Mouse (Mus musculus) activated CD4-positive, CD25-positive, alpha-beta regulatory T cell, adult 4 months (primary cell): ENCODE data around the gene Olfr543. TPM values are rescaled to one million over a fixed set of nuclear protein-coding genes. Genes with fewer than 3 reads are reported as not detected.
"Not testable (repeated sequence)": the region's sequence is repeated elsewhere in the genome, so short reads cannot be mapped to it uniquely, and the experiment has no call there.

ENCODE experiments used
- ATAC-seq: one replicate; pipeline ENCODE4 v1.8.0; 2017
- polyA plus RNA-seq, 2 experiments: library from polyadenylated mRNA; unstranded; fragments of 100-300 nt; shearing (Covaris generic); gene quantifications; one replicate each; pipeline ENCODE4 v1.2.1; 2017

Gene Olfr543
- polyA plus RNA-seq = under 1 TPM in 1 of 2 experiments, not detected in 1; 0.29 TPM

DNA sequence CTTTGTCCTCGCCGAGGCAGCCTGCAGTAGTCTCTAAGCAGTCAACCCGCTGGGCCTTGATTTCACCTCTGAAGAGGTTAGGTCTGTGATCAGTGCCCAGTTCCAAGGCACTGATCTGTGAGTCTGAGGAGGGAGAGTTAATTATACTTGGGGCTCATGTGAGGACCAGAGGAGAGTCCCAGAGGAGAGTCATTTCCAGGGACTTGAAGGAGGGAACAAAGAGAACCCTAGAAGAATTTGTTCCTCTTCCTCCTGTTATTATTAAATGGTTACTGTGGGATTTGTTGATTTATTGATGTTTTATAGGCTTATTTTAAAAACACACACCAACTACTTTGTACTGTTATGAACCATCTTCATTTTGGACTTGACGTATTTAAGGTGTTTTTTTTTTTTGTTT is at the start of gene Olfr543:
Olfr543 (minus strand) TSS at position 101 of the 400 bp plus-strand sequence.
- ATAC-seq = no peak

GRCm38 (mm10) chr7:102529052-102529451 is 47.6 kb upstream of the Olfr543 start:
- ATAC-seq = peak; percentile 93

DNA sequence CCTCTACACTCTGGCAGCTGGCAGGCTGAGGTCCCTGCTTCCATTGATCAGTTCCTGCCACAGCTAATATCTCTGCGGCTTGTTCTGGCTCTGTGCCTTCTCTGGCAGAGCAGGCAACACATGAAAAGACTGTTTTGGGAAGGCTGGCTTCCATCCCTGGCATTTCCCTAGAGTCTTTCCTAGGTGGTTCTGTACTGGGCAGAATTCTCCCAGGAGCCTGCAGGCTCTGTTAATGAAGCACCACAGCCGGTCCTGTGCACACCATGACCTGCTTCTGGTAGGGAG is 35.5 kb upstream of the Olfr543 start:
- no peak for ATAC-seq

GRCm38 (mm10) chr7:102516261-102517050 is 35.0 kb upstream of the Olfr543 start:
- no peak for ATAC-seq

GRCm38 (mm10) chr7:102514144-102514543 is 32.7 kb upstream of the Olfr543 start:
- ATAC-seq = no peak

DNA sequence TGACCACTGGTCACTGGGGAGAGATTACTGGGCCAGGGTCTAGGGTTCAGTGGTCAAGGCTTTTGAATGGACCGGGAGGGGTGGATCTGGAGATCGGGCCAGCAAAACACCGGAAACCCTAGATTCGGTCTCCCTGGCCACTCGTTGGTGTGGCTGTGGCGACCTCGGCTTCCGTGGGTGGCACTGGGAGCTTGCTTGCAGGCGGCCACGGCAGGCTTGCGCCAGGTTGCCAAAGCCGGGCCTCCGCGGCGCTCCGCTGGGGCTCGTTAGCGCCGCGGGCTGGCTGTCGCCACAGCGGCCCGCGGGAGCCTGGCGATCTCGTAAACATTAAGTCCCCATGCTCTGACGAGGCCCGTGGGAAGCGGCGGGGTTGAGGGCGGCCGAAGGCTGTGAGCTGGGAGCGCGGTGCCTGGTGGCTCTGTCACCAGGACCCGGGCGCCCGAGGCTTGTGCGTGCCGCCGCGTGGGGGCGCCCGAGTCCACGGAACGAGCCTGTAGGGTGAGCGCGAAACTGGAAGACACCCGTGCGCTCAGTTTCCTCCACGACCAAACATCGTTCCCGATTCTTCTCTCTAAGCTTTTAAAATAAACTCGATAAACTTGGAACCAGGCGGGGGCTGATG is 31.4 kb upstream of the Olfr543 start:
- peak; percentile 93 for ATAC-seq

- ATAC-seq = no peak
Measured at GRCm38 (mm10) chr7:102511927-102512326, 30.4 kb upstream of the Olfr543 start.

DNA sequence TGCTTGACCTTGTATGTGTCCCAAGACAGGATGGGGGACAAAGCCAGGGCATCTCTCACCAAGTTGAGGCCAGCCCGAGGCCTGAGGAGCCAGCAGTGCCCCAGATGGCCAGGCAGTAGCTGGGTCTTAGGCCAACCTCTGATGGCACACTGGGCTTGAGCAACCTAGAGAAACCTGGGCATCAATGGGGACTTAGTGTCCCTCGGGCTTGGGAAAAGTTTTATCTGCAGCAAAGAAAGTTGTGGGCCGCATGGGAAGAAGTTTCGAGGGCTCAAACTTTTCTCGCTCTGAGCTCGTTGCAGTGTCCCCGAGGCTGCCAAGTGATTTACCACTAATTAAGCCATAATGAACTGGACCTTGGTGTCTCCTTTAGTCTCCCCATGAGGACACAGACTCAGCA is 28.2 kb upstream of the Olfr543 start:
- no peak for ATAC-seq

GRCm38 (mm10) chr7:102508666-102509065 is 27.2 kb upstream of the Olfr543 start:
- no peak for ATAC-seq

DNA sequence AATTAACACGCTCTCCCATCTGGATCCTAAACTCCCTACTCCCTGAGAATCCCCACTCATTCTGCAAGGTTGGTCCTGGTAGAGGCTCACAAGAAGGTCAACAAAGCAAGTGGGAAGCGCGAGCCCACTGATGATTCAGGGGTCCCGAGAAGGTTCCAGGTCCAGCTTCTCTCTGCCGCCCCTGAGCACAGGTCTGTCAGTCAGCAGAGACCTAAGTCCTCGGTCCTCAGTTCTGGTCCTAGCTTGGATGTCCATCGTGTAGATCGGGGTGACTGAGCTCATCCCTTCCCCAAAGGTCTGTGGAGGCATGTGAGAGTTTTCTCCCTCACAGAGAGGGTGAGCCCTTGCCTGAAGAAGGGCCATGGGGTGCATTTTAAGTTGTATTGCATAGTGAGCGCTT is 26.6 kb upstream of the Olfr543 start:
- no peak for ATAC-seq

- peak; percentile 66 for ATAC-seq
Measured at GRCm38 (mm10) chr7:102506848-102507247, 25.4 kb upstream of the Olfr543 start.

DNA sequence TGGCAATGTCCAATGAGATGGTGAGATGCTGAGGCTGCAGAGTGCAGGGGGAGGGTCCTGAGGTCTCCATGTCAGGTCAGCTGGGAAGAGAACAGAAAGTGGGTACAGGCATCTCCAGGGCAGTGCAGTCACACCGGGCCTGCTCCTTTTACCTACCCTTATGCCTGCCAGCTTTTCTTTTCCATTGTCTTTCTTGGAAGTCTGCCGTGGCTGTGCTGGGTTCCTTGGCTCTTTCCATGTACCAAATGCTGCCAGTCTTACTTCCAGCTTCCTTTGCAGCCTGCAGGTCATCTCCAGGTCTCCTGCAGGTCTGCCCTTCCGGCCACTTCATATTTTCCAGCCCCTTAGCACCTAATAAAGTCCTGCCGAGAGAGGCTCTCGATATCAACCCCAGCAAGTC is 20.5 kb upstream of the Olfr543 start:
- ATAC-seq = no peak

DNA sequence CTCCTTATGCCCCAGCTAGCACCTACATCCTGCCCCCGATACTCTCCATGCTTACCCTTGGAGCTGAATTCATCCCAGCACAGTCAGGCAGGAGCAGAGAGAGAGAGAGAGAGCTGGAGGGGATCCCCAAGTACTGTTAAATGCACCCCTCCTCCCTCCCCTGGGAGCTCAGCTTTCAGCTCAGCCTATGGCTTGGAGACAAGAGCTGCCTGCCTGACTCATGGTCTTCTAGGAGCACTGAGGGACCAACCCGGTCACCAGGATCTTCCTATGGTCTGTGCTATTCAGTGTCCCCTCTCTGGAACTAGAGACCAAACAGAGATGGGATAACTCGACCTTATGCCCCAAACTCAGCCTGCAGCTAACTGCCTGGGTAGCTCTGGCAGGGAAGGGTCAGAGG is 18.0 kb upstream of the Olfr543 start, which contains the start of gene Olfr545:
Olfr545 (minus strand) TSS at position 101 of the 400 bp plus-strand sequence.
- ATAC-seq = no peak

DNA sequence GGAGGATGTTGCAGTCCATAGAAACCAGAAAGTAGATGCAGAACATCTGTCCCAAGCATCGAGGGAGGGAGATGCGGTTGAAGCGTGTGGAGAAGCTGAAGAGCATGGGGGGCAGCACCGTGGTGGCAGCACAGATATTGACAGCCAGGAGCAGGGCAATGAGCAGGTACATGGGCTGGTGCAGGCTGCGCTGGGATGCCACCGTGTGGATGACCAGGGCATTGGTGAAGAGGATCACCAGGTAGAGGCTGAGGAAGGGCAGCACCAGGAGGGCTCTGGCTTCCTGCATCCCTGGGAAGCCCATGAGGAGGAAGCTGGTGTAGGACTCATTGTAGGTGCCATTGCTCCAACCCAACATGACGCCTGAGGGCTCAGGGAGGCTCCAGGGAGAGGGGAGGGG is 12.9 kb upstream of the Olfr543 start:
- not testable (repeated sequence) for ATAC-seq

DNA sequence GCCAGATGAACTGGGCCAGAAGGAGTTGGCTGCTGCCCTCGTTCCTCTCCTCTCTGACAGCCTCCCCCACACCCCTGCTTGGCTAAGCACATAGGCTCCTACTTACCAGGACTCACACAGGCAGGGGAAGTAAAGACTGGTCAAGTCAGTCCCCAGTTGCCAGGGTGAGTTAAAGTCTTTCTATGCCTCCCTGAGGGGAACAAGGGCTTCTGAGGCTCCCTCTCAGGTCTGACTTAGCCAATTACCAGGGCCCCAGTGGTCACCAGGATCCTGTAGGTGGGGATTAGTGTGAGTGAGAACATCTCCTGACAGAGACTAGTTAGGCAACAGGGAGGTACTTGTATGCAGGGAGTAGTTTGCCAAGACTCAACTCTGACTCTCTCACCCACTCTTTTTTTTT is 6.7 kb upstream of the Olfr543 start, which contains the start of gene Olfr544:
Olfr544 (minus strand) TSS at position 153 of the 400 bp plus-strand sequence.
- ATAC-seq = no peak

DNA sequence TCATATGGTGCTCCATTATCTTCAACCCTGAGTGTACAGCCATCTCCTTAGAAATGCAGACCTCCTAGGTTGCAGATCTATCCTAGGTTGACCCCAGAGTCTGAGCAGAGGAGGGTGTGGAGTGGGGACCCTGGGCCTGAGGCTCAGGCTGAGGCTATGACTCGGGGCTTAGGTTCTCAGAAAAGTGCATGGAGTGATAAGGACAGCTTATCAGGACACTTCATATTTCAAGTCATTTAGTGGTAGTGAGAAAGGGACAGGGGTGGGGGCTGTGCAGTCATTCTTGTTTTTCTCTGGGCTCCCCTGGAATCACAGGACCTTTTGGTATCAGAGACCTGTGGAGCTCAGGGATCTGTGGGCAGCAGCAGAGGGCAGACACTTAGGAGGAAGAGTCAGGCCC is 4.6 kb upstream of the Olfr543 start:
- no peak for ATAC-seq

- ATAC-seq = not testable (repeated sequence)
Measured at GRCm38 (mm10) chr7:102484766-102485165, 3.3 kb upstream of the Olfr543 start.

GRCm38 (mm10) chr7:102483665-102484064 is 2.2 kb upstream of the Olfr543 start:
- no peak for ATAC-seq

DNA sequence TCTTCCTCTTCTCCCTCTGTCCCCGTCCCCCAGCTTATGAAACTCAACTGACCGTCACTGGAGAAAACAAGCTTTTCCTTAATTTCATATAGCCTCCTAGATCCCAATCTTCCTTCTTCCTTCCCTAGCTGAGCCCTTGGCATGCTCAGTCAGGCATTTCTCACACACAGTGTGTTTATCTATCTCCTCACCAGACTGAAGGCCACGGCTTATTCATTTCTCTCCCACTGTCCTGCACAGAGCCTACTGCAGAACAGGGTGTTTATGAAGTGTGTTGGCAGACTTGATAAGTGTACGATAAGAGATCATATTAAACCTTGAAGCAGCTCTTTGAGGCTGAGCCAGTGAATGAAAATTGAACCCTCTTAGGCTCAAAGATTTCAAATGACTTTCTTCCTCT is 658 bp downstream of the Olfr543 start:
- ATAC-seq = no peak

DNA sequence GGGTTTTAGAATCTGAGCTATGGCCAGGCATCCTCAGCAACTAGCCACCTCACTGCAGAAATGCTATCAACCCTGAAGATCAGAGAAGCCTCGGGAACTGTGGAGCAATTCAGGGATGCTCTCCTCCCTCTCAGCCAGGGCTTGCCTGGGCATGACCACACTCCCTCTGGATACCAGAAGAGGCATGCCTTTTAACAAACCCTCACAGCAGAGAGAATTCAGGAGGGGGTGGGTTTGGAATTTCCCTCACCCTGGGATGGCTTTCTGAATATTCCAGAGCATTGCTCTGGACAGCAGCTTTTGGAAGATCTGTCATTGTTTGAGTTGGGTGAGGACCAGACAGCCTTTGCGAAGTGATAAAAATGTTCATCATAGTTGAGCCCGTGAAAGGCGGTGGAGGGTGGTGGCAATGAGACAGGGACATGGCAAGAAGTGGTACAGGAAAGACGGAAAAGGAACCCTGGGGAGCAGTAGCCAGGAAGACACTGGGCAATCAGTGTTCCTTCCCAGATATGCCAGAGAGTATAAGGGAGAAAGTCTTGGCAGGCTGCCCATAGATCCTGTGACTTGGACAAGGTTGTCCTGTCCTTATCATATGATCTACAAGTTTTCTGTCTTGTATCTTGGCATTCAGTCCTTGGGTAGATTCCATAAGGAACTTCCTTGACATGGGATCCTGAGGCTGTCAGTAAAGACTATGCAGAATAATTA is 2.0 kb downstream of the Olfr543 start:
- no peak for ATAC-seq

DNA sequence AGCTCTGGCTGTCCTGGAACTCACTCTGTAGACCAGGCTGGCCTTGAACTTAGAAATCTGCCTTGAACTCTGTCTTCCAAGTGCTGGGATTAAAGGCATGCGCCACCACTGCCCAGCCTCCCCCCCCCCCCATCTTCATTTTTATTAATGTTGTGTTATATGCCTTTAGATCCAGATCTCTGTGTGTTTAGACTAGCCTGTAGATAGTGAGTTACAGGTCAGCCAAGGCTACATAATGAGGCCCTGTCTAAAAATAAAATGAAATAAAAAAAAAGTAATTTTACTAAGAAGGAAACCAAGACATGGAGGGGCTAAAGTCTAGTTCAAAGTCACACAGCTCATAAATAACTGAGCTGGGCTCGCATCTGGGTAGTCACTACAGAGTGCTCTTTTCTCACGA is 2.6 kb downstream of the Olfr543 start:
- no peak for ATAC-seq

DNA sequence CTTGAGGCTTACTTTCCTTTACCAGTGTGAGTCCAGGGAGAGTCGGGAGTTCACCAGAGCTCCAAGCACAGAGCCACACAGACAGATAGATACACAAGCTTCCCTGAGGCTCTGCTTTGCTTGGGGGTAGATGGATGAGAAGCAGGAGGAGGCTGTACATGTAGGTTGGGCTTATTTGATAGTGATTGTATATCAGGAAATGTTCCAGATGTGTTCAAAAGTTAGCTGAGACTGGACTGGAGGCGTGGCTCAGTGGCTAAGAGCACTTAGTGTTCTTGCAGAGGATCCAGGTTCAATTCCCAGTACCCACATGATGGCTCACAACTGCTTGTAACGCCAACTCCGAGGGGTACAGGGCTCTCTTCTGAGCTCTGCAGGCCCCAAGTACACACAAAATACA is 3.1 kb downstream of the Olfr543 start:
- ATAC-seq = no peak

GRCm38 (mm10) chr7:102477377-102477776 is 4.1 kb downstream of the Olfr543 start:
- ATAC-seq = no peak

GRCm38 (mm10) chr7:102476601-102477000 is 4.9 kb downstream of the Olfr543 start:
- no peak for ATAC-seq
